Mouse (Mus musculus) kidney, embryonic 16.5 days (tissue): ENCODE results near the gene Rpusd3. TPM values are rescaled to one million over a fixed set of nuclear protein-coding genes. Genes with fewer than 3 reads are reported as not detected.

Experiments used
- microRNA-seq: library from miRNA; unstranded; fragments of <30 nt; microRNA quantifications from one replicate; pipeline ENCODE4, GENCODE M21; 2016
- polyA plus RNA-seq: library from polyadenylated mRNA; unstranded; fragments of >200 nt; fragmentation: Nextera tagmentation; extraction: Ambion mirVana; gene quantifications from 2 replicates; pipeline ENCODE4 v1.2.1, GENCODE M21; 2015

Gene Rpusd3
- polyA plus RNA-seq, 1 experiment from 2014 or later = 31.7 TPM

Small RNA genes lying within 50 kb of the gene (microRNA-seq; reads per million reads assigned to microRNA genes)
- not detected for gene Gm24387

Other genes with a start within 250 kb of the Rpusd3 start
- gene Lhfpl4, start 224.0 kb downstream of the Rpusd3 start, polyA plus RNA-seq = 0.60 and 0.94 TPM in 2 replicates
- gene Mtmr14, start 181.5 kb downstream of the Rpusd3 start, polyA plus RNA-seq = 35.5 and 37.0 TPM in 2 replicates
- 0.09 TPM in 1 of 2 replicates, not detected in the other for gene Cpne9, start 137.0 kb downstream of the Rpusd3 start, polyA plus RNA-seq
- 19.0 and 22.1 TPM in 2 replicates for gene Brpf1, start 112.2 kb downstream of the Rpusd3 start, polyA plus RNA-seq
- gene Ogg1, start 92.4 kb downstream of the Rpusd3 start, polyA plus RNA-seq = 17.4 and 19.4 TPM in 2 replicates
- gene Camk1, start 75.4 kb downstream of the Rpusd3 start, polyA plus RNA-seq = 110 and 117 TPM in 2 replicates
- gene Tada3, start 41.5 kb downstream of the Rpusd3 start, polyA plus RNA-seq = 63.5 and 66.7 TPM in 2 replicates
- gene Arpc4, start 41.2 kb downstream of the Rpusd3 start, polyA plus RNA-seq = 401 and 410 TPM in 2 replicates
- 3.4 and 4.4 TPM in 2 replicates for gene Ttll3, start 30.1 kb downstream of the Rpusd3 start, polyA plus RNA-seq
- gene Cidec, start 16.4 kb upstream of the Rpusd3 start, polyA plus RNA-seq = not detected in 2 replicates
- 115 and 121 TPM in 2 replicates for gene Jagn1, start 23.2 kb upstream of the Rpusd3 start, polyA plus RNA-seq
- 10.0 and 10.1 TPM in 2 replicates for gene Il17re, start 39.1 kb upstream of the Rpusd3 start, polyA plus RNA-seq
- gene Il17rc, start 52.1 kb upstream of the Rpusd3 start, polyA plus RNA-seq = 18.2 and 31.0 TPM in 2 replicates
- gene Creld1, start 64.0 kb upstream of the Rpusd3 start, polyA plus RNA-seq = 43.4 and 45.8 TPM in 2 replicates
- 0.97 and 0.99 TPM in 2 replicates for gene Prrt3, start 82.6 kb upstream of the Rpusd3 start, polyA plus RNA-seq
- gene Emc3, start 112.3 kb upstream of the Rpusd3 start, polyA plus RNA-seq = 120 and 122 TPM in 2 replicates
- 10.7 and 12.0 TPM in 2 replicates for gene Fancd2, start 112.3 kb upstream of the Rpusd3 start, polyA plus RNA-seq
- 0.68 and 1.1 TPM in 2 replicates for gene Fancd2os, start 181.4 kb upstream of the Rpusd3 start, polyA plus RNA-seq
- gene Brk1, start 185.4 kb upstream of the Rpusd3 start, polyA plus RNA-seq = 221 and 224 TPM in 2 replicates
- gene Vhl, start 204.6 kb upstream of the Rpusd3 start, polyA plus RNA-seq = 34.0 and 40.7 TPM in 2 replicates
- 4.4 and 5.6 TPM in 2 replicates for gene Irak2, start 219.1 kb upstream of the Rpusd3 start, polyA plus RNA-seq